Mouse (Mus musculus) intestine, embryonic 14.5 days (tissue): ENCODE data around the gene Pcp4. TPM values are rescaled to one million over a fixed set of nuclear protein-coding genes. Genes with fewer than 3 reads are reported as not detected.
A peak's percentile ranks its signal among the peaks of the same experiment; 100 is the strongest.

Experiments used
- ATAC-seq: fragments of 200-750 bp; cut with Nextera tagmentation; replicated peaks from 2 replicates; pipeline ENCODE4 v1.8.0; 2017; ENCODE audit warnings: low read depth, moderate number of reproducible peaks, moderate TSS enrichment, moderate library complexity; ENCODE audit not compliant: low FRiP score, low TSS enrichment
- DNase-seq: peaks from one replicate; pipeline ENCODE4 v3.0.0-alpha.2; 2018; ENCODE audit warnings: low spot score
- H3K27ac ChIP-seq: fragments of 300-500 bp; sonication (generic); 2 replicates; pipeline ENCODE4 v1.5.1; 2014; ENCODE audit warnings: low read depth, mild to moderate bottlenecking, control low read depth
- H3K27me3 ChIP-seq: fragments of 300-500 bp; sonication (generic); replicated peaks from 2 replicates; pipeline ENCODE4 v1.6.1; 2014; ENCODE audit warnings: low read length, control low read depth; ENCODE audit not compliant: control insufficient read depth, insufficient read depth
- H3K36me3 ChIP-seq: fragments of 300-500 bp; sonication (generic); 2 replicates; pipeline ENCODE4 v1.6.1; 2014; ENCODE audit warnings: low read length, control low read depth; ENCODE audit not compliant: control insufficient read depth, insufficient read depth
- H3K4me1 ChIP-seq: fragments of 300-500 bp; sonication (generic); replicated peaks from 2 replicates; pipeline ENCODE4 v1.6.1; 2014; ENCODE audit warnings: low read length, control low read depth, mixed read lengths; ENCODE audit not compliant: control insufficient read depth, insufficient read depth
- H3K4me2 ChIP-seq: fragments of 300-500 bp; sonication (generic); 2 replicates; pipeline ENCODE4 v1.6.1; 2014; ENCODE audit warnings: low read length
- H3K4me3 ChIP-seq: fragments of 300-500 bp; sonication (generic); 2 replicates; pipeline ENCODE4 v1.5.1; 2014; ENCODE audit warnings: low read depth, low read length, control low read depth, mixed read lengths
- H3K9ac ChIP-seq: fragments of 300-500 bp; sonication (generic); 2 replicates; pipeline ENCODE4 v1.6.1; 2014; ENCODE audit warnings: mild to moderate bottlenecking, low read length
- H3K9me3 ChIP-seq: fragments of 300-500 bp; sonication (generic); 2 replicates; pipeline ENCODE4 v1.6.1; 2016; ENCODE audit warnings: low read length, control low read depth; ENCODE audit not compliant: control insufficient read depth
- WGBS: fragments of 180-500 bp; shearing (Covaris S2); extraction: QIAGEN DNeasy Blood & Tissue Kit; methylation state at CpG from one replicate; pipeline ENCODE4 v1.1.7; 2014; 5-methylcytosine and 5-hydroxymethylcytosine counted together
- polyA plus RNA-seq: library from polyadenylated mRNA; unstranded; fragments of >200 nt; fragmentation: Nextera tagmentation; extraction: Ambion mirVana; gene quantifications from 2 replicates; pipeline ENCODE4 v1.2.1, GENCODE M21; 2014

Pcp4 gene
- polyA plus RNA-seq, 1 experiment from 2014 or later = 65.9 TPM

- Histone ChIP-seq H3K9me3 (no peaks in the 10 kb centered on the region), H3K27ac (no peak overlapping the region), H3K9ac (no peak overlapping the region), H3K36me3 (no peaks in the 10 kb centered on the region), H3K4me1 (0 out of 2 replicates have a peak, but pooled peaks cover 6% of the 10 kb centered on the region), H3K27me3 (no peaks in the 10 kb centered on the region), H3K4me3 (no peak overlapping the region), H3K4me2 (no peak overlapping the region)
- no peak for ATAC-seq
- DNase-seq = no peak
Measured at GRCm38 (mm10) chr16:96559796-96560195, 92.4 kb downstream of the Pcp4 start.

GRCm38 (mm10) chr16:96563350-96564257 lies 96.2 kb downstream of the Pcp4 start:
- Histone ChIP-seq H3K27ac (0 out of 2 replicates have a peak overlapping the region, but pooled peaks have one; percentile 16), H3K4me1 (0 out of 2 replicates have a peak, but pooled peaks cover 6% of the 10 kb centered on the region), H3K9me3 (no peaks in the 10 kb centered on the region), H3K4me3 (no peak overlapping the region), H3K36me3 (no peaks in the 10 kb centered on the region), H3K4me2 (no peak overlapping the region), H3K9ac (no peak overlapping the region), H3K27me3 (no peaks in the 10 kb centered on the region)
- no peak for ATAC-seq
- DNase-seq = no peak
- WGBS = 47% methylated on average over 8 of the region's 8 CpGs

- Histone ChIP-seq H3K27me3 (no peaks in the 10 kb centered on the region), H3K36me3 (no peaks in the 10 kb centered on the region), H3K4me2 (no peak overlapping the region), H3K27ac (no peak overlapping the region), H3K9me3 (no peaks in the 10 kb centered on the region), H3K4me3 (no peak overlapping the region), H3K4me1 (0 out of 2 replicates have a peak, but pooled peaks cover 6% of the 10 kb centered on the region), H3K9ac (no peak overlapping the region)
- DNase-seq (no peak), ATAC-seq (no peak)
- WGBS = 41% methylated on average over 3 of the region's 3 CpGs
Measured at GRCm38 (mm10) chr16:96567428-96567827, 100.0 kb downstream of the Pcp4 start.

Other genes starting within 250 kb of the Pcp4 start
- gene B3galt5, start 231.8 kb upstream of the Pcp4 start, polyA plus RNA-seq = 1.4 and 1.7 TPM in 2 replicates
- 0.30 and 0.35 TPM in 2 replicates for gene Itgb2l, start 24.0 kb upstream of the Pcp4 start, polyA plus RNA-seq